Mouse (Mus musculus) embryo, embryonic 11.5 days (tissue): ENCODE measurements around the gene Nup85.
A peak's percentile ranks its signal among the peaks of the same experiment; 100 is the strongest.

Source experiments
- DNase-seq: peaks from one replicate; pipeline ENCODE4 v3.0.0-alpha.2; 2012; ENCODE audit warnings: low read depth, low spot score

Gene Nup85

GRCm38 (mm10) chr11:115613138-115613945 lies 49.1 kb downstream of the Nup85 start:
- DNase-seq, result no peak

DNA sequence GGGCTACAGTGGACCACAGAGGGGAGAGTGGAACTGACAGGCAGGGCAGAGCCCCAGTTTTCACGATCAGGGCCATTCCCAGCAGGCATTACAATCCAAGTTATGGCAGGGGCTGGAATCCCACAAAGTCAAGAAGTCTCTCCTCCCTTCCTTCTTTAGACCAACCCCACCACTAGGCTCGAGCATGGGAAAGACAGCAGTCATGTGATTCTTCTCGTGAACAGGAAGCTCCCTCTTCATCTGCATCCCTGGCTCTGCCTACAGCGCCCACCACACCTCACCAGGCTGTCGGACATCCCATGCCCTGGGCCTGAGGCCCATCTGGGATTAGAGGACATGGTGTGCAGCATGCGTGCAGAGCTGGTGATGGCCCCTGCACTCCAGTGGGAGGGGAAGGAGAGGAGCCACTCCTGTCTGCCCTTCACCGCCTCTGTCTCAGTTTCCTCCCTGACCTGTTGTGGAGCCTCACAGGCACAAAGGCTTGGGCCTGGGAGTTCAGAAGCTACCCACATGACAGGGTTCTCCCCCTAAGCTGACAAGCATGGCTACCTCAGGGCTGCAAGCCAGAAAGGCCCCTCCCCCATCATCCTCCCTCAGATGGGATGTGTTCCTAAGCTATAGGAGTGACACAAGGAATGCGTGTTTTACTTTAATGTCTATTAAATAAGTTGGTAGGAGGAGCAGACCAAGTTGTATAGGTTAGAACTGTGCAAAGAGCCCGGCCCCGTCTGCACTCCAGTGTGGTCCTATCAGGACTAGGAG lies 50.3 kb downstream of the Nup85 start:
- DNase-seq, result no peak

DNA sequence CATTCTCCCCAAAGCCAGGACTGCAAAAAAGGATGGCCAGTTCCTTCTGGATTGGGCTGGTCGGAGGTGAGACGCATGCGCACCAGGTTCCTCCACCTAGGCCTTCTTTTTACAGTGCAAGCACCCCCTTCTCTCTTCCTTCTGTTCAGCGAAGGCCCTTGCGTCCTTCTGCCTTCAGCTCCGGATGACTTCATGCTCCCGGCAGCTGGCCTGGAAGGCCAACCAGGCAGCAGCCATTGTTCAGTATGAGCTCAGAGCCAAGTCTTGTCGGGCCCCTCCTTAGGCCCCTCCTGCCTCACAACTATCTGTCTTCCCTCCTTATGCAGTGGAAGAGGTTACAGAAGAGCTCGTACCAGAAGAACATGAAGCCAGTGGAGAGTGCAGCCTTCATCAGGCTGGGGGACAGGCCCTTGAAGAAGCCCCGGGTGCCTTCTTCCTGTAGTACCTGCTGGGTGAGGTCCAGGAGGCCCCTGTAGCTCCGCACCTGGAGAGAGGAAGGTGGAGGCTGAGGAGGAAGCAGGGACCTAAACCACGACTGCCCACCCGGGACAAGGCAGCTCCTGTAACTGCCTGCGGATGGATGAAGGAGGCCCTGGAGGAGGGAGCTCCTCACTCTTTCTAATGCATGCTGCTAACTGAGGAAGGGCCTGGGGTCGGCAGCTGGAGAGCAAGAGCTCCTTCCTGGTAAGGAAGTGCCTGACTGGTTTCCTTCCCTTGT lies 51.0 kb downstream of the Nup85 start:
- no peak for DNase-seq

DNA sequence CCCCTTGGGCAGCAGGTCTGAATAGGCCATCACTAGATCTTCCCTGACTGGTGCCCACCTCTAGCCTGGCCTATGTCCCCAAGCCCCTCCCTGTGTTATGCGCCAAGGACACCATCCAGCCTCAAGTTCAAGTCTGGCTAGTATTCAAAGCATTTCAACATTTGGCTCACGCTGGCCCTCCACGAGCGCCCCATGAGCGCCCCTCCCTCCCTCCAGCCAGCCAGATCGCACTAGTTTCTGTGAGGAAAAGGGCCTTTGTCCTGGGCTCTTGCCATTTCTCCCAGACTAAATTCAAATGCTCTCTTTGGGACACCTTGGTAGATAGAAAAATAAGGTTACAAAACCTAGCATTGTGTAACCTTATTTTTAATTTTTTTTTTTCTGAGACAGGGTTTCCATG lies 51.6 kb downstream of the Nup85 start:
- DNase-seq, result no peak

- no peak for DNase-seq
Observed at GRCm38 (mm10) chr11:115616371-115616770, 52.1 kb downstream of the Nup85 start.

GRCm38 (mm10) chr11:115616893-115617292 lies 52.7 kb downstream of the Nup85 start:
- no peak for DNase-seq

DNA sequence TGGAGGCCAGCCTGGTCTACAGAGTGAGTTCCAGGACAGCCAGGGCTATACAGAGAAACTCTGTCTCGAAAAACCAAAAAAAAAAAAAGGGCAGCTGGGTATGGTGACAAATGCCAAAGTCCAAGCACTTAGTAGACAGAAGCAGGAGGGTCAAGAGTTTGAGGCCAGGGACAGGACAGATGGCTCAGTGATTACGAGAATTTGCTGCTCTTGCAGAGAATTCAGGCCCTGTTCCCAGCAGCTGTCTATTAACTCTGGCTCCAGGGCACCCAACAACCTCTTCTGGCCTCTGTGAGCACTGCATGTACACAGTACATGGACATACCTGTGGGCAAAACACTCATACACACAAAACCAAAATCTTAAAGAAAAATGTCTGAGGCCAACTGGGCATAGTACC lies 53.8 kb downstream of the Nup85 start:
- no peak for DNase-seq

- no peak for DNase-seq
Observed at GRCm38 (mm10) chr11:115618732-115619516, 54.7 kb downstream of the Nup85 start.

DNA sequence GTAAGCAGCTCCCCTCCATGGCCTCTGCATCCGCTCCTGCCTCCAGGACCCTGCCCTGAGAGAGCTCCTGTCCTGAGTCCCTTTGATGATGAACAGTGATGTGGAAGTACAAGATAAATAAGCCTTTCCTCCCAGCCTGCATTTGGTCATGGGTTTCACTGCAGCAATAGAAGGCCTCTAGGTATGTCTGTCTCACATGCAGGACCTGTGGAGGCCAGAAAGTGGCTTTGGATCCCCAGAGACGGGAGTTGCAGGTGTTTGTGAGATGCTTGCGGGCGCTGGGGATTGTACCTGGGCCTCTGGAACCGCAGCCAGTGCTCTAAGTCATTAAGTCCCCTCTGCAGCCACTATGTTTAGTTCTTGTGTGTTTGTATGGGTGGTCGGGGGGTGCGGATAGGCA lies 55.7 kb downstream of the Nup85 start:
- no peak for DNase-seq

GRCm38 (mm10) chr11:115623487-115624070 lies 59.3 kb downstream of the Nup85 start:
- no peak for DNase-seq

DNA sequence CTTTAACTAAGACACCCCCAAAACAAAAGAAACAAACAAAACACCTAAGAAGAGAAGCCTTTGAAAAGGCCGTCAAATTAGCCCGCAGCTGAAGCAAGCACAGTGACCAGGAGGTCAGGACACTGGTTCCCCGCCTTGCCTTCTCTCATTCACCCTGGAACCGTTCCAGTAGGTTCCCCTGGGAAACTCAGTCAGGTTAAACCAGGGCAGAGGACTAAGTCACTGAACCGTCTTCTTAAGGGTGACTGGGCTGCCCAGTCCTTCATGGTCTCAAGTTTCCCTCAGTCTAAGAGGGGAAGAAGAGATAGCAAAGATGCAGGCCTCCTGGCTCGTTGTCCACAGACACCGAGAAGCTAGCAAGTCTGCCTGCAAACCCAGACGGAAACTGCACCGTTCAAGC lies 61.6 kb downstream of the Nup85 start:
- no peak for DNase-seq

DNA sequence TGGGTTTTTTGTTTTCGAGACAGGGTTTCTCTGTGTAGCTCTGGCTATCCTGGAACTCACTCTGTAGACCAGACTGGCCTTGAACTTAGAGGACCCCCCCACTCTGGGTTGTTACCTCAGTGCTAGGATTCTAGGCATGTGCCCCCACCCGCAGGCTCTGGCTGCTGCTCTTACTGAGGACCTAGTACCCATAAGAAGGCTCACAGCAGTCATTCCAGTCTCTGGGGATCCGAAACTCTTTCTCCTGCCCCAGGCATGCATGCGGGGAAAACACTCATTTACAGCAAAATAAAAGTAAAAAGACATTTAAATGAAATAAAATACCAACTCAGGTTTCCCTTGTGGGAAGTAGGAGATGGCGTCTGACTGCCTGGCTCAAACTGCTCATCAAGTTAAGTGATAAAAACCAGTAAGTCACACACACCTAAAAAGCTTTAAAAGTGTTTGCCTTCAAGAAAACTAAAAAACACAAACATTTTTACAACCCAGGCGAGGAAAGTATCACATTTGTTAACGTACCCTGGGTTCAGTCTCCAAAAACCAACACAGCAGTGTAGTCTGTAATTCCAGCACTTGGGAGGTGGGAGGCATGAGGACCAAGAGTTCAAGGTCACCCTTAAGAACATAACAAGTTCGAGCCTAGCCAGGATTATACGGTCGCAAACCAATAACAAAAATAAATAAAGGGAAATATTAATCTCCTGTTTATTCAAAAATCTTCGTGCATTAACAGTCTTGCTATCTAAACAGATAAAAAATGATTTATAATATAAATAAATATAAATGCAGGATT lies 62.8 kb downstream of the Nup85 start:
- no peak for DNase-seq

- DNase-seq, result peak; percentile 97
Observed at GRCm38 (mm10) chr11:115627705-115628464, 63.7 kb downstream of the Nup85 start, which contains the start of gene Slc25a19. TSS of gene Slc25a19 (minus strand) at chr11:115628295.

DNA sequence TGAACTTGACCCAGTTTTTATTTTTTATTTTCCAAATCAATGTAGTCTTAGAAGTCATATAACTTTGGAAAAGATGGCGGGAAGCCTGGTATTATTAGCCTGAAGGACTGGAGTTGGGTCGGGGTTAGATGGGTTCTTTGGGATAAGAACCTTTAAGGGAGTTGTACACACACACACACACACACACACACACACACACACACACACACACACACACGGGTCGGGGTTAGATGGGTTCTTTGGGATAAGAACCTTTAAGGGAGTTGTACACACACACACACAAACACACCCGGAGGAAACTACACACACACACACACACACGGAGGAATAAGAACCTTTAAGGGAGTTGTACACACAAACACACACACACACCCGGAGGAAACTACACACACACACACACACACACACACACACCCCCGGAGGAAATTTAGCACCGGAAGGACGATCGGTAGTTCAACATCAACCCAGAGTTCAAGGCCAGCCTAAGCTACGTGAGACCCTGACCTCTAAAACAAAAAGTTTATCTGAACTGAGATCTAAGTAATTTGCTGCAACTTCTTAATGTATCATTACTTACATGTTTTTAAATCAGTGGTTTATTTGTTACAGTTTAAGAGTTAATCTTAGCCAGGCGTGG lies 64.3 kb downstream of the Nup85 start:
- no peak for DNase-seq

DNA sequence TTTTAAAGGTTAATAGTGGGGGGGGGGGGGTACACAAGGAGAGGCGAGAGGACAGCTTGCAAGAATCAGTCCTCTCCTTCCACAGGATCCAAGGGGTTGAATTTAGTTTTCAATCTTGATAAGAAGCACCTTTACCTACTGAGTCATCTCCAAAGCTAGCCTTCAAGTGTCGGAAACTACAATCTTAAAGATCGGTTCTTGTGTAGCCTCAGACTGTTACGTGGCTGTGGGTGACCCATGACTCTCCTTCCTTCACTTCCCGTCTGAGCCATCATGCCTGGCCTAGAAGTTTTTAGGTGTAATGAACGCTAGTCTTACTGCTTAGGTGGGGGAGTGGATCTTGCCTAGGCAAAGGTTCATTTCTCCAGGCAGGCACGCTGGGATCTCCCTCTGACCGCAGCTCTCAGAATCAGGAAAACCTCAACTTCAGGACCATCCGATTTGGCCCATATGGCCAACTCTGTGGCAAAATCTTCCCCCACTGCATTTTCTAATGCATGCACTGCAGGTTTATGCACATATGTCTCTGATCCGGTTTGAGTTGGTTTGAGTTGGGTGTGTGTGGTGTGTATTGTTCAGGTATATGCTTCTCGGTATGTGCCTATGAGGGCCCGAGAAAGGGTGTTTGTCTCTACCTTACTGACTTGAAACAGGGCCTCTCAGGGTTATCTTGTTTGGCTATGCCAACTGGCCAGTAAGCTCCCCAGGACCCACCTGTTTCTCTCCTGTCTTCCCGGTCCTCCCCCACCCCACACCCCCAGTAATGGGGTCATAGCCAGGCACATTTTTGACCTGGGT lies 65.7 kb downstream of the Nup85 start:
- no peak for DNase-seq

GRCm38 (mm10) chr11:115630532-115631504 lies 66.6 kb downstream of the Nup85 start:
- no peak for DNase-seq

DNA sequence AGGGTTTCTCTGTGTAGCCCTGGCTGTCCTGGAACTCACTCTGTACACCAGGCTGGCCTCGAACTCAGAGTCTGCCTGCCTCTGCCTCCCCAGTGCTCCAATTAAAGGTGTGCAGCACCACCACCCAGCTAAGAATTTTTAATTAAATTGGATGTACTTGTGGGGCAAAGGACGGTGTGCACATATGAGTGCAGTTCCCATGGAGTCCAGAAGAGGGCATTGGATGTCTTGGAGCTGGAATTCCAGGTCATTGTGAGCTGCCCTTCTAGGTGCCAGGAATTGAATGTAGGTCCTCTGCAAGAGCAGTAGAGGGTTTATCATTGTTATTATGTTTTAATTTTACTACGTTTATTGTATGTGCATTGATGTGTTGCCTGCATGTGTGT lies 67.3 kb downstream of the Nup85 start:
- no peak for DNase-seq
